Mouse (Mus musculus) left cerebral cortex, postnatal 14 days (tissue): ENCODE measurements at regions not wholly inside any gene's neighbourhood (a gene's known extent, or its start where the extent isn't known, plus 50 kb on each side); places are given as distances from the start of the nearest gene placed in this dataset.
A peak's percentile ranks its signal among the peaks of the same experiment; 100 is the strongest.

Source experiments
- DNase-seq, 2 experiments: peaks; one replicate each; pipeline ENCODE4 v3.0.0; 2021 to 2022; ENCODE audit warnings: low spot score in 2 of 2, mixed read lengths in 1 of 2
- intact Hi-C: fragments of 180-260 bp; cut with DNase I; formaldehyde crosslinking; loops from one replicate; pipeline ENCODE4 v1.15.1; 2025

DNA sequence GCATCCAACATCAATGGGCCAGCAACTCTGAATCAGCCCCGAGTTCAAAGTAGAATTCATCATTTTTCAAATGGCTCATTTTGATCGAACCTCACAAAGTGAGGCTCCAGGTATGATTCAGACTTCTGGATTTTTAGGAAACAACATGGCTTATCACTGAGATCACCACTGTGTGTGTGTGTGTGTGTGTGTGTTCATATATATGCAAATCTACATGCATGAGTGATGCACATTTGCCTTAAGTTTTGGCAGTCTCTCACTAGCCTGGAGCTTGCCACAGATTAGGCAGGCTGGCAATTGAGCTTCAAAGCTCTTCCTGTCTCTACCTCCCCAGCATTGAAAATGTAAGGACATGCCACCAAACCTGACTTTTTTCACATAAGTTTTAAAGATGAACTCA lies 195.1 kb upstream of the Mindy3 start:
- DNase-seq: no peak
- intact Hi-C loops: no loop called here

- no peak for DNase-seq
- intact Hi-C loops: no loop called here
Measured at GRCm38 (mm10) chr2:12613858-12614257, 194.6 kb upstream of the Mindy3 start.

DNA sequence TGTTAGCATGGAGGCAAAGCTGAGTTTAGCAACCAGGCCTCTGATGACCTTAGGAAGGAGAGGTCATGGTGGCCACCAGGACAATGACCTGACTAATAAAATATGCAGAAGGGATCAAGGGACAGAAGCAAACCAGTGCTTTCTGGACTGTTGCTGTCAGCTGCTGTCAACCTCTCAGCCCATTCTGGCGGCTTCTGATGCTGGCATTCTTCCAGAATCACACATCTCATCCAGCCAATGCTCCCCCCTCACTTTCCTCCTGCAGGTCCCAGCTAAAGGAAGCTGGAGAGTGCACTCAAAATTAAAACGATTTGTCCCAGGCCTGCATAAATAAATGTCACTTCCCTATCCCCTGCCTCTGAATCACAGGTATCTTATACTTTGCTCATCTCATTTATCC lies 163.3 kb upstream of the Mindy3 start:
- DNase-seq: peak in 1 of 2 experiments; percentile 4
- intact Hi-C loops: no loop called here

DNA sequence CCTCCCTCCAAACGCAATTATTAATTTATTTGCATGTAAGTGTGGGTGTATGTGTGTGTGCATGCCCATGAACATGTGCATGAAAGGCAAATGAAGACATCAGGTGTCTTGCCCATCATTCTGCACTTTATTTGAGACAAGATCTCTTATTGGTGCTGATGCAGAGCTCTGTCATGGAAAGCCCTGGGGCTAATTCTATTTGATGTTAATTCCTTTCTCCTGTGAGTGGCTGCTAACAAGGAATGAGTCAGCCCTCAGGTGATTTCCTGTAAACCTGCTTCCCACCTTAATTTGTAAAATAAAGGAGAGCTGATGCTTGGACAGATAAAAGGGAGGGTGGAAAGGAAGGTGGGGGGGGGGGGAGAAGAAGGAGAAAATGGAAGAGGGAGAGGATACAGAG lies 138.5 kb upstream of the Mindy3 start:
- intact Hi-C loops: no loop called here
- no peak for DNase-seq

GRCm38 (mm10) chr2:12522411-12522810 lies 103.1 kb upstream of the Mindy3 start:
- no peak for DNase-seq
- intact Hi-C loops: no loop called here

DNA sequence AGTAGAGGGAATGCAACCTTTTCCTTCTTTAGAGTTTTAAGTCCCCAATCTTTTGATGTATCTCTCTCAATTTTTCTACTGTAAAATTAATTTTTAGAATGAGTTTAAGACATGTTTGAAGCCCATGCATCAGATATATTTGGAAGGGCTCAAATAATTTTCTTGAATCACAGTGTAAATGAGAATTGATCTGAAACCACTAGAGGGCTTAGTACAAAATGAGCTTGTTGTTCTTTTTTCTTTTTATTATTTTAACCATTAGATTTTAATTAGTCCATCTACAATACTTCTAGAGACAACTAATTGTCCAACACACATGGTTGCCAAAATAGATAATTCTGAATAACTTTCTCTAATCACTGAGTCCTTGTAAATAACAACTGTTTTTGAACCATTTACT lies 102.5 kb upstream of the Mindy3 start:
- no peak for DNase-seq
- intact Hi-C loops: no loop called here

DNA sequence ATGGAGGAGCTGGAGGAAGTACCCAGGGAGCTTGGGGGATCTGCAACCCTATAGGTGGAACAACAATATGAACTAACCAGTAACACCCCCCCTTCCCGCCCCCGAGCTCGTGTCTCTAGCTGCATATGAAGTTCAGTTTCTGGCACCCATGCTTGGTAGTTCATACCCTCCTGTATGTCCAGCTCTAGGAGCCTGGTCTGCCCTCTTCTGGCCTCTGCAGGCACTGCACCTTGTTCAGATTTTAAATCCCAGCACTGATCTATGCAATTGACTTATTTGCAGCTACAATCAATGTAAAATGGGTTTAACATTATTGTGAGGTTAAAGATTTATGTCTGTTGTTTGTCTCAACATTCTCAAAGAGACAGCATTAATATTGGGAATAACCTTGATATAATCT lies 73.1 kb upstream of the Mindy3 start:
- no peak for DNase-seq

DNA sequence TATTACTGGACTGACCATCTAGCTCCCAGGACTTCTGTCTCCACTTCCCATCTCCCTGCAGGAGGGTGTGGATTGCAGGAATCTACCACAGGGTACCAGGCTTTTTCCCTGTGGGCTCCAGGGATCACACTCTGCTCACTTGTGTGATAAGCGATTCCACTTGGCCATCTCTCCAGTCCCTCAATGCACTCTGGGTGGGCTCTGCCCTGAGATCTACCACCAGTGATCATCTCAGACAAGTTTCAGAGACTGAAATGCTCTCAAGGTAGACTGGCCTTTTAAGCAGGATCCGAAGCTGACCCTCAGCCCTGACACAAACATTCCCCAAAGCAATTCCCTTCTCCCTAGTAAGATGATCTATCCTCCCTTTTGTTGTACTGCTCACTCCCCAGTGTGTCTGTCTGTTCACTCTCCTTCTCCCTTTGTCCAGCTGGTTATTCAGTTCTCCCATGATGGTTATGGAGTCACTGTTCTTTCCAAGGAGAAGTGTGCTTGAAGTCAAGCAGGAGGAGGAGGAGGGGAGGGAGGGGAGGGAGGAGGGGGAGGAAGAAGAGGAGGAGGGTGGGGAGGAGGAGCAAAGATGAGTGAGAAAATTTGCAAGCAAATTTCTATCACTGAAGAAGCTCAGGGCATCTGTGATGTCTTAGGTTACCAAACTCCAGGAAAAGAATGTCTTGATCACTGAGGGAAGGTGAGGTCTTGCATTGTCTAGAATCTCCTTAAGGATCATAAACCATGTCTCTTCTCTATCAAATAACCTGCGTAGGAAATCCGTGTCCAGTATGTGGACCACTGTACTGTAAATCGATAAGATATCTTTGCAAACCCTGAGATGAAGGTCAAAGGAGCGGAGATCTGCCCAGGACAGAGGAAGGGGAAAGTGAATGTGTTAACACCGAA lies 50.4 kb upstream of the Mindy3 start:
- no peak for DNase-seq
- intact Hi-C loops: no loop called here

More for the DNA sequence above, 73.1 kb upstream of the Mindy3 start:
- intact Hi-C loops: no loop called here
